Mouse (Mus musculus): ENCODE data around the gene Meiob. TPM values are rescaled to one million over a fixed set of nuclear protein-coding genes. Genes with fewer than 3 reads are reported as not detected.

Meiob gene
- polyA plus RNA-seq (2014; fragmentation: Nextera tagmentation; extraction: Ambion mirVana) = not detected in 2 replicates

GRCm38 (mm10) chr17:24803952-24804951 lies at the start of gene Meiob:
Meiob (plus strand) TSS chr17:24804289.
- Histone ChIP-seq H3K27ac (ENCODE audit: low read depth) (no peak within 1 kb of the TSS), H3K4me1 (replicated peaks; ENCODE audit: control insufficient read depth, insufficient read depth, low read length) (no peaks in the 10 kb centered on the region; the same call in 1 of the 2 replicates), H3K9me3 (ENCODE audit: control insufficient read depth, low read length) (no peaks in the 10 kb centered on the region), H3K27me3 (replicated peaks; ENCODE audit: control insufficient read depth, insufficient read depth, low read length) (peaks cover 28% of the 10 kb centered on the region), H3K4me2 (ENCODE audit: low read length) (peak within 1 kb of the TSS; percentile 88), H3K36me3 (ENCODE audit: control insufficient read depth, insufficient read depth, low read length) (no peaks in the 10 kb centered on the region), H3K4me3 (ENCODE audit: low read depth, low read length) (peak within 1 kb of the TSS; percentile 62), H3K9ac (ENCODE audit: low read length) (peak within 1 kb of the TSS; percentile 43)
- ATAC-seq (replicated peaks; ENCODE audit: low FRiP score, low TSS enrichment, low read depth) = peak; percentile 85
- WGBS = under 1% methylated on average over 69 of the region's 71 CpGs
- peak; percentile 88 for DNase-seq (ENCODE audit: low spot score)

- WGBS = 64% methylated on average over 1 of the region's 1 CpGs
- ATAC-seq (replicated peaks; ENCODE audit: low FRiP score, low TSS enrichment, low read depth) = no peak
- Histone ChIP-seq H3K4me2 (ENCODE audit: low read length) (no peak overlapping the region), H3K27me3 (replicated peaks; ENCODE audit: control insufficient read depth, insufficient read depth, low read length) (peaks cover 31% of the 10 kb centered on the region), H3K4me1 (replicated peaks; ENCODE audit: control insufficient read depth, insufficient read depth, low read length) (peaks cover 12% of the 10 kb centered on the region; the same call in 1 of the 2 replicates), H3K36me3 (ENCODE audit: control insufficient read depth, insufficient read depth, low read length) (no peaks in the 10 kb centered on the region), H3K27ac (ENCODE audit: low read depth) (no peak overlapping the region), H3K9me3 (ENCODE audit: control insufficient read depth, low read length) (no peaks in the 10 kb centered on the region), H3K4me3 (ENCODE audit: low read depth, low read length) (no peak overlapping the region), H3K9ac (ENCODE audit: low read length) (no peak overlapping the region)
- no peak for DNase-seq (ENCODE audit: low spot score)
These were observed 46.7 kb upstream of the Meiob start for GRCm38 (mm10) chr17:24757394-24757793.

GRCm38 (mm10) chr17:24761121-24761520 lies 43.0 kb upstream of the Meiob start:
- ATAC-seq (replicated peaks; ENCODE audit: low FRiP score, low TSS enrichment, low read depth) = no peak
- H3K9me3 ChIP-seq (ENCODE audit: control insufficient read depth, low read length) = no peaks in the 10 kb centered on the region
- 59% methylated on average over 5 of the region's 5 CpGs for WGBS
- no peak for DNase-seq (ENCODE audit: low spot score)
- H3K27me3 ChIP-seq (replicated peaks; ENCODE audit: control insufficient read depth, insufficient read depth, low read length) = no peaks in the 10 kb centered on the region
- no peak overlapping the region for H3K4me3 ChIP-seq (ENCODE audit: low read depth, low read length)
- no peak overlapping the region for H3K9ac ChIP-seq (ENCODE audit: low read length)
- H3K4me1 ChIP-seq (replicated peaks; ENCODE audit: control insufficient read depth, insufficient read depth, low read length) = no peaks in the 10 kb centered on the region; the same call in 1 of the 2 replicates
- no peaks in the 10 kb centered on the region for H3K36me3 ChIP-seq (ENCODE audit: control insufficient read depth, insufficient read depth, low read length)
- no peak overlapping the region for H3K4me2 ChIP-seq (ENCODE audit: low read length)
- no peak overlapping the region for H3K27ac ChIP-seq (ENCODE audit: low read depth)

- Histone ChIP-seq H3K27me3 (replicated peaks; ENCODE audit: control insufficient read depth, insufficient read depth, low read length) (no peaks in the 10 kb centered on the region), H3K9me3 (ENCODE audit: control insufficient read depth, low read length) (no peaks in the 10 kb centered on the region), H3K4me3 (ENCODE audit: low read depth, low read length) (no peak overlapping the region), H3K9ac (ENCODE audit: low read length) (no peak overlapping the region), H3K4me1 (replicated peaks; ENCODE audit: control insufficient read depth, insufficient read depth, low read length) (no peaks in the 10 kb centered on the region; the same call in 1 of the 2 replicates), H3K4me2 (ENCODE audit: low read length) (no peak overlapping the region), H3K36me3 (ENCODE audit: control insufficient read depth, insufficient read depth, low read length) (no peaks in the 10 kb centered on the region), H3K27ac (ENCODE audit: low read depth) (0 out of 2 replicates have a peak overlapping the region, but pooled peaks have one; percentile 38)
- WGBS = 45% methylated on average over 22 of the region's 22 CpGs
- ATAC-seq (replicated peaks; ENCODE audit: low FRiP score, low TSS enrichment, low read depth) (no peak), DNase-seq (ENCODE audit: low spot score) (no peak)
These were observed 38.8 kb upstream of the Meiob start for GRCm38 (mm10) chr17:24765016-24765905.

GRCm38 (mm10) chr17:24766266-24766875 lies 37.7 kb upstream of the Meiob start:
- ATAC-seq (replicated peaks; ENCODE audit: low FRiP score, low TSS enrichment, low read depth) = no peak
- no peak overlapping the region for H3K4me3 ChIP-seq (ENCODE audit: low read depth, low read length)
- H3K27me3 ChIP-seq (replicated peaks; ENCODE audit: control insufficient read depth, insufficient read depth, low read length) = no peaks in the 10 kb centered on the region
- no peak overlapping the region for H3K9ac ChIP-seq (ENCODE audit: low read length)
- no peaks in the 10 kb centered on the region for H3K36me3 ChIP-seq (ENCODE audit: control insufficient read depth, insufficient read depth, low read length)
- H3K4me1 ChIP-seq (replicated peaks; ENCODE audit: control insufficient read depth, insufficient read depth, low read length) = no peaks in the 10 kb centered on the region; the same call in 1 of the 2 replicates
- no peaks in the 10 kb centered on the region for H3K9me3 ChIP-seq (ENCODE audit: control insufficient read depth, low read length)
- DNase-seq (ENCODE audit: low spot score) = no peak
- H3K27ac ChIP-seq (ENCODE audit: low read depth) = no peak overlapping the region
- no peak overlapping the region for H3K4me2 ChIP-seq (ENCODE audit: low read length)
- 21% methylated on average over 12 of the region's 12 CpGs for WGBS

- no peaks in the 10 kb centered on the region; the same call in 1 of the 2 replicates for H3K4me1 ChIP-seq (replicated peaks; ENCODE audit: control insufficient read depth, insufficient read depth, low read length)
- H3K4me2 ChIP-seq (ENCODE audit: low read length) = no peak overlapping the region
- no peak for DNase-seq (ENCODE audit: low spot score)
- H3K9ac ChIP-seq (ENCODE audit: low read length) = no peak overlapping the region
- H3K27ac ChIP-seq (ENCODE audit: low read depth) = no peak overlapping the region
- ATAC-seq (replicated peaks; ENCODE audit: low FRiP score, low TSS enrichment, low read depth) = no peak
- no peak overlapping the region for H3K4me3 ChIP-seq (ENCODE audit: low read depth, low read length)
- no peaks in the 10 kb centered on the region for H3K27me3 ChIP-seq (replicated peaks; ENCODE audit: control insufficient read depth, insufficient read depth, low read length)
- WGBS = 28% methylated on average over 3 of the region's 3 CpGs
- H3K36me3 ChIP-seq (ENCODE audit: control insufficient read depth, insufficient read depth, low read length) = no peaks in the 10 kb centered on the region
- 0 out of 2 replicates have a peak, but pooled peaks cover 4% of the 10 kb centered on the region for H3K9me3 ChIP-seq (ENCODE audit: control insufficient read depth, low read length)
These were observed 34.9 kb upstream of the Meiob start for GRCm38 (mm10) chr17:24769146-24769545.

GRCm38 (mm10) chr17:24773241-24773640 lies 30.8 kb upstream of the Meiob start:
- Histone ChIP-seq H3K27ac (ENCODE audit: low read depth) (no peak overlapping the region), H3K36me3 (ENCODE audit: control insufficient read depth, insufficient read depth, low read length) (no peaks in the 10 kb centered on the region), H3K9ac (ENCODE audit: low read length) (no peak overlapping the region), H3K4me2 (ENCODE audit: low read length) (no peak overlapping the region), H3K27me3 (replicated peaks; ENCODE audit: control insufficient read depth, insufficient read depth, low read length) (no peaks in the 10 kb centered on the region), H3K9me3 (ENCODE audit: control insufficient read depth, low read length) (0 out of 2 replicates have a peak, but pooled peaks cover 4% of the 10 kb centered on the region), H3K4me1 (replicated peaks; ENCODE audit: control insufficient read depth, insufficient read depth, low read length) (no peaks in the 10 kb centered on the region), H3K4me3 (ENCODE audit: low read depth, low read length) (no peak overlapping the region)
- ATAC-seq (replicated peaks; ENCODE audit: low FRiP score, low TSS enrichment, low read depth) (no peak), DNase-seq (ENCODE audit: low spot score) (no peak)
- 80% methylated on average over 5 of the region's 5 CpGs for WGBS

- no peak overlapping the region for H3K27ac ChIP-seq (ENCODE audit: low read depth)
- DNase-seq (ENCODE audit: low spot score) (no peak), ATAC-seq (replicated peaks; ENCODE audit: low FRiP score, low TSS enrichment, low read depth) (no peak)
- 0 out of 2 replicates have a peak, but pooled peaks cover 4% of the 10 kb centered on the region for H3K9me3 ChIP-seq (ENCODE audit: control insufficient read depth, low read length)
- no peak overlapping the region for H3K4me2 ChIP-seq (ENCODE audit: low read length)
- no peaks in the 10 kb centered on the region for H3K27me3 ChIP-seq (replicated peaks; ENCODE audit: control insufficient read depth, insufficient read depth, low read length)
- H3K4me3 ChIP-seq (ENCODE audit: low read depth, low read length) = no peak overlapping the region
- H3K9ac ChIP-seq (ENCODE audit: low read length) = no peak overlapping the region
- WGBS = 72% methylated on average over 8 of the region's 8 CpGs
- no peaks in the 10 kb centered on the region for H3K4me1 ChIP-seq (replicated peaks; ENCODE audit: control insufficient read depth, insufficient read depth, low read length)
- H3K36me3 ChIP-seq (ENCODE audit: control insufficient read depth, insufficient read depth, low read length) = no peaks in the 10 kb centered on the region
These were observed 28.9 kb upstream of the Meiob start for GRCm38 (mm10) chr17:24775173-24775572.

Data from intestine, embryonic 14.5 days (tissue).